Mouse (Mus musculus) spleen, adult 2 months (tissue): ENCODE measurements around the gene Ipo5. TPM values are rescaled to one million over a fixed set of nuclear protein-coding genes. Genes with fewer than 3 reads are reported as not detected.

Source experiments
- DNase-seq, 2 experiments: peaks; one replicate each; pipeline versions ENCODE4 v3.0.0 to v3.0.0-alpha.2; 2012 to 2021; ENCODE audit warnings: low spot score in 2 of 2, low read depth in 1 of 2
- H3K27ac ChIP-seq: fragments of 200-500 bp; 2 replicates; pipeline ENCODE4 v1.5.1; 2012; ENCODE audit warnings: low read length, inconsistent platforms; ENCODE audit not compliant: insufficient read depth
- H3K27me3 ChIP-seq: fragments of 200-500 bp; 2 replicates; pipeline ENCODE4 v1.6.1; 2012; ENCODE audit warnings: mild to moderate bottlenecking, moderate library complexity, low read length, inconsistent platforms; ENCODE audit not compliant: control insufficient read depth, insufficient read depth
- H3K36me3 ChIP-seq: fragments of 200-500 bp; 2 replicates; pipeline ENCODE4 v1.6.1; 2012; ENCODE audit warnings: mild to moderate bottlenecking, low read length, inconsistent platforms; ENCODE audit not compliant: control insufficient read depth, insufficient read depth
- H3K4me1 ChIP-seq: fragments of 200-500 bp; 2 replicates; pipeline ENCODE4 v1.6.1; 2011; ENCODE audit warnings: inconsistent platforms; ENCODE audit not compliant: control insufficient read depth, insufficient read depth, insufficient read length
- H3K4me3 ChIP-seq: fragments of 200-500 bp; 2 replicates; pipeline ENCODE4 v1.5.1; 2011; ENCODE audit warnings: mild to moderate bottlenecking, inconsistent platforms; ENCODE audit not compliant: insufficient read depth, insufficient read length; ENCODE audit errors: extremely low read depth
- CTCF ChIP-seq: fragments of 200-500 bp; IDR thresholded peaks from 2 replicates; pipeline ENCODE4 v1.5.1; 2011; ENCODE audit warnings: mild to moderate bottlenecking, inconsistent platforms; ENCODE audit not compliant: insufficient read depth, insufficient read length, insufficient replicate concordance; ENCODE audit errors: extremely low read depth
- POLR2A ChIP-seq: fragments of 200-500 bp; IDR thresholded peaks from 2 replicates; pipeline ENCODE4 v1.6.1; 2011; ENCODE audit warnings: low read depth, low read length, inconsistent platforms
- WGBS: fragments of 180-500 bp; shearing (Covaris S2); methylation state at CpG from one replicate; pipeline ENCODE4 v1.1.7; 2018; 5-methylcytosine and 5-hydroxymethylcytosine counted together
- polyA plus RNA-seq: library from polyadenylated mRNA; depleted of rRNA; stranded (reverse); fragments of >200 nt; gene quantifications from 2 replicates; pipeline ENCODE4 v1.2.3, GENCODE M21; 2012; rRNA removed

The Ipo5 gene
- polyA plus RNA-seq = 10.9 and 11.0 TPM in 2 replicates

DNA sequence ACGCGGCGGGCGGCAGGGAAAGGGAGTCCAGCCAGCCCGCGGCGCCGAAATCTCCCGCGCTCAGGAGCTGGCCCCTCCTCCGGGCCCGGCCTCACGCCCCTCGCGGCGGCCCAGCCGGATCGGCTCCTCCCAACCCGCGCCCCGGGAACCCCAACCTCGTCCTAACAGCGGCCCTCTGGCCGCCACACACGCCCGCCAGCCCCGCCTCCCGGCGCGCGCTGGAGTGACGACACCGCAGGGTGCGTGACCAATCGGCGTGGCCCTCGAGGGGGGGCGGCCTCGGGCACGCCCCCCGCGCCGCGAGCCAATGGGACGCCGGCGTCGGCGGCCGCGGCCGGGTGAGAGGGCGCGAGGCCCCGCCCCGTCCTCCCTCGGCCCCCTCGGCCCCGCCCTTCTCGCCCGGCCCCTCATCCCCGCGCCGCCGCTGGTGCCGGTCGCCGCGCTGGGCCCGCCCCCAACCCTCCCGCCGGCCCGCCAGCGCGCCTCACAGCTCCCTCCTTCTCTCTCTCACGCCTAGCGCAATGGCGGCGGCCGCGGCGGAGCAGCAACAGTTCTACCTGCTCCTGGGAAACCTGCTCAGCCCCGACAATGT is at the start of gene Ipo5:
TSS of gene Ipo5 (plus strand) at position 492 of the 592 bp plus-strand sequence.
- 0% methylated on average over 29 of the region's 83 CpGs for WGBS
- H3K36me3 ChIP-seq = no peaks in the 10 kb centered on the region
- H3K27ac ChIP-seq = peak within 1 kb of the TSS; percentile 88
- DNase-seq = peak; percentile 85 to 92
- TF ChIP-seq POLR2A (peak; percentile 33), CTCF (no peak)
- H3K4me1 ChIP-seq = peaks cover 2% of the 10 kb centered on the region
- H3K4me3 ChIP-seq = peak within 1 kb of the TSS; percentile 99
- H3K27me3 ChIP-seq = no peaks in the 10 kb centered on the region

DNA sequence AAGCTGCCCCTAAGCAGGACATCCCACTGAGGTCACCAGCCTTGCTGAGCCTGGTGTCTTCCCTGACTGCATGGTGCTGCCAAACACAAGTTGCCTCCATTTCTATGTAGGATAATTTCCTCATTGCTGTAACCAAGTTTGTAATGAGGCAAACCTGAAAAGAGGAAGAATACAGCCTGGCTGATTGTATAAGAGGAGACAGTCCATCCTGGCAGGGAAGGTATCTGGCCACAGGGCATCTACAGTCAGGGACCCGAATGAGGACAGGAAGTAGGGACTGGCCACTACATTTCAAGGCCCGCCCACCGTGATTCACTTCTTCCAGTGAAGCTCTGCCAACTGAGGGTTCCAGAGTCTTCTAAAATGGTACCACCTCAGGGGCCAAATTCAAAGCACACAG is 47.8 kb upstream of the Ipo5 start:
- Histone ChIP-seq H3K4me3 (no peak overlapping the region), H3K4me1 (no peaks in the 10 kb centered on the region), H3K36me3 (no peaks in the 10 kb centered on the region), H3K27me3 (no peaks in the 10 kb centered on the region), H3K27ac (no peak overlapping the region)
- WGBS = 58% methylated on average over 3 of the region's 3 CpGs
- DNase-seq = no peak
- TF ChIP-seq CTCF (no peak), POLR2A (no peak)

DNA sequence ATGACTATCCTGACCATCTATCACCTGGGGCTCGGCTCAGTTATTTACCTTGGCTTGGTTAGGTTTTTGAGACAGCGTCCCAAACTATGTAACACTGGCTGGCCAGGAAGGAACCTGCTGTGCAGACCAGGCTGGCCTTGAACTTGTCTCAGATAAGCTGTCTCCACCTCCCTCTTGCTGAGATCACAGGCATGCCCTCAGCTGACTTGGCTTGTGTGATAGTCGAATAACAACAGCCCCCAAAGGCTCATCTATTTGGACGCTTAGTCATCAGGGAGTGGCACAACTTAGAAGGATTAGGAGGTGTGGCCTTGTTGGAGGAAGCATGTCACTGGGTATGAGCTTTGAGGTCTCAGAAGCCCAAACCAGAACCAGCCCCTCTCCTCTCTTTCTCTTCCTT is 46.1 kb upstream of the Ipo5 start:
- Histone ChIP-seq H3K36me3 (no peaks in the 10 kb centered on the region), H3K27ac (no peak overlapping the region), H3K27me3 (no peaks in the 10 kb centered on the region), H3K4me1 (no peaks in the 10 kb centered on the region), H3K4me3 (no peak overlapping the region)
- WGBS = 88% methylated on average over 4 of the region's 4 CpGs
- DNase-seq = no peak
- TF ChIP-seq POLR2A (no peak), CTCF (no peak)

DNA sequence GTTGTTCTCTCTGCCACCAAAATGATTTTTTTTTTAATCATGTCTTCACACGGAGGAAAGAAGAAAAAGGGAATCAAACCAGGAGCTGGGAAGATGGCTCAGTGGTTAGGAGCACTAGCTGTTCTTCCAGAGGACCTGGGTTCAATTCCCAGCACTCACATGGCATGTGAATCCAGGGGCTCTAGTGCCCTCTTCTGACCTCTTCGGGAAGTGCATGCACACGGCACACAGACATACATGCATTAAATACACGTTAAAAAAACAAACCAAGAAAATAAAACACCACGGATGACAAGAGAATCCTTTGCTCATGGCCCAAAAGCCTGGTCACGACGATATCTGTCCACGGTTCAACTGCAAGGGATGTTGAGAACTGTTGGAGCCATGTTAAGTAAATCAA is 44.5 kb upstream of the Ipo5 start:
- H3K36me3 ChIP-seq = no peaks in the 10 kb centered on the region
- no peaks in the 10 kb centered on the region for H3K27me3 ChIP-seq
- no peak for TF ChIP-seq CTCF
- TF ChIP-seq POLR2A = no peak
- DNase-seq = no peak
- no peak overlapping the region for H3K27ac ChIP-seq
- H3K4me1 ChIP-seq = no peaks in the 10 kb centered on the region
- no peak overlapping the region for H3K4me3 ChIP-seq
- WGBS = 94% methylated on average over 8 of the region's 8 CpGs

GRCm38 (mm10) chr14:120867121-120867520 is 43.9 kb upstream of the Ipo5 start:
- Histone ChIP-seq H3K27me3 (no peaks in the 10 kb centered on the region), H3K4me1 (no peaks in the 10 kb centered on the region), H3K4me3 (no peak overlapping the region), H3K36me3 (no peaks in the 10 kb centered on the region), H3K27ac (no peak overlapping the region)
- 94% methylated on average over 5 of the region's 5 CpGs for WGBS
- TF ChIP-seq POLR2A = no peak
- no peak for TF ChIP-seq CTCF
- DNase-seq = no peak

- TF ChIP-seq POLR2A (no peak), CTCF (no peak)
- Histone ChIP-seq H3K4me3 (no peak overlapping the region), H3K27me3 (no peaks in the 10 kb centered on the region), H3K4me1 (no peaks in the 10 kb centered on the region), H3K36me3 (no peaks in the 10 kb centered on the region), H3K27ac (no peak overlapping the region)
- 79% methylated on average over 8 of the region's 8 CpGs for WGBS
- DNase-seq = no peak
Measured at GRCm38 (mm10) chr14:120868494-120868893, 42.5 kb upstream of the Ipo5 start.

- H3K27me3 ChIP-seq = no peaks in the 10 kb centered on the region
- no peak for DNase-seq
- H3K36me3 ChIP-seq = no peaks in the 10 kb centered on the region
- no peak overlapping the region for H3K4me3 ChIP-seq
- H3K27ac ChIP-seq = no peak overlapping the region
- no peaks in the 10 kb centered on the region for H3K4me1 ChIP-seq
- TF ChIP-seq CTCF (no peak), POLR2A (no peak)
- 88% methylated on average over 5 of the region's 5 CpGs for WGBS
Measured at GRCm38 (mm10) chr14:120870736-120871135, 40.3 kb upstream of the Ipo5 start.
